Mouse (Mus musculus) CD4-positive, CD25-positive, alpha-beta regulatory T cell, adult 2 months (primary cell): ENCODE measurements around the gene Nudt15.

Experiments used
- DNase-seq: peaks from one replicate; pipeline ENCODE4 v3.0.0-alpha.2; 2012; ENCODE audit warnings: low read depth, low spot score

The Nudt15 gene

DNA sequence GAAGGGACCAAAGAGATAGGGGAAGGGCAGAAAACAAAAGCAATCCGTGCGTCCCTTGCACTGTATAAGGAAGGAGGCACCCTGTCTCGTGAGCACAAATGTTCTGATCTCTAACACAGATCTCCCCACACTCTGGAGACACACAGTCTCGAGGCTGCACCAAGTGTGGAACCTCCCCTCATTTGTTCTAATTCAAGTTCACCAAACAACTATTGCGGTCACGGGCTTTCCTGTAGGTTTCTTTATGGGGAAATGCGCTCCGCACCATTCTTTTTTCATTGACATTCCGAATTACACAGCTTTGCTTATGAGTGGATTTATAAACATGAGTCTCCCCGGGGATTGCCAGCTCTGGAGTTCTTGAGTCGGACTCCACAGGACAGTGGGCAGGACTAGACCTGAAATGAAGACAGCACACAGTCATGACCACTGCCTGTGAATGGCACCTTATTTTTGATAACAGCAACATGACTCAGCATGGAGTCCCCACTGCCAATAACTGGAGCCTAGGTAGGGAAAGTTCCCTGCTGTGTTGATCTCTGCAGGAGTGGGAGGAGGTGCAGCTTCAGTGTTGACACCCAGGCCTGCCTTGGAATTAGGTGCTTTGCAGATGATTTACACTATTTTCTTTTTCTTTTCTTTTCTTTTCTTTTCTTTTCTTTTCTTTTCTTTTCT lies 40.2 kb downstream of the Nudt15 start:
- DNase-seq: peak; percentile 43

DNA sequence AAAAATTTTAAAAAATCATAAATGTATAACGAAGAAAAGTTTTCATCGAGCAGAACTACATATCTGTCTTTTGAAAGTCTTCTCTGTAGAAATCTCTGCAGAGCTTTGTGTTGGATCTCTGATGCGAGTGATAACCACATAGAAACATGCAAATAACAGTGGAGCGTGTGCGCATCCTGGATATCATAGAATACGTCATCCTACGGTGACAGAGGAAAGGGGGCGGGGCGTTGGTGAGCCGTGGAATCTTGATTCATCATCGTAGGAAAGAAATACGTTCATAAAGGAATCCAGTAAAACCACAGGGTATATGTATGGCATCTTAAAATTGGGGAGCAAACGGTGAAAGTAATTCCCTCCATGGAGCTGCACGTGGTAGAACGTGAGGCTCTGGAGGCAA lies 40.8 kb downstream of the Nudt15 start:
- DNase-seq: peak; percentile 71

DNA sequence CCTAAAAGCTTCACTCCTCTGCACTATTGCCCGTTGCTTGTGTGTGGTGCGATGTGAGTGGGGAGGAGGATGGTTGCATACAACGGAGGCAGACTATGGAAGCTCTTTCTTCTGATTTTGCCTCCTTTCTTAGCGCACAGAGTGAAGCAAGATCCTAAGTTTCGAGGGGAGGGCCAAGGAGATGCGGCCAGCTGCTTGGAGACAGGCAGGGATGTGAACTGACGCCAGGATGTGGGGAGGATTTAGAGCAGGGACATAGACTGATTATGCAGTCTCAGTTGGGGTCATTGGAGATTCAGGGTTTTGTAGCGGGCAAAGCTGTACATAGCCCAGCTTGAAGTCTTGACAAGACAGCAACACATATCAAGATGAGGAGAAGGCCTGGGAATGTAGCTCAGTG lies 41.8 kb downstream of the Nudt15 start:
- DNase-seq: no peak

DNA sequence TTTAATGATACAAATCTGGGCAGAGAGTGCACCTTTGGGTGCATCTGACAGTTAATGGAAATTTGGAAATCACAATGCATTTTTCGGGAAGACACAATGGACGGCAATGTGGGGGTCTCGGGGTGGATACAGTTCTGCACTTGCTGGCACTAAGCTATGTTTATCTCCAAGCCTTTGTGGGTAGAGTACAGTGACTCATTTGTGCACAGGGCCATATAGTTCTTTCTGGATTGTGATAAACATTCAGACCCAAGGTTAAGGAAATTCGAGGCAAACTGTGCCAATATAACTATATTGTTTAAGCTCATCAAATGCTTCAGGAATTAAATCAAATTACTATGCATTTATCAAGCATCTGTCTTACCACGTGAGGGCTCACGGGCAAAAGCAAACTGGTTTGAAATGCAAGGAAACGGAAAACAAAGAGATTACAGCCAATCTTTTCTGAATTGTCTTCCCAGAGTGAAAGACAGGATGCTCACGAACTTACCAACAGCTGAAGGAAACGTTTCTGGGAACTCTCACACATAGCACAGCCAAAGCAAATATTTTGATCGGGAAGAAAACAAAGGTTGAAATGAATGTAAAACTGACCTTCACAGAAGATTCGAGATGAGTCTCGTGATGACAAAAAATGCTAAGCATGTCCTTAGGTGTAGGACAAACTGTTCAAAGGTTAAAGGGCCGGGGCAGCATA lies 44.7 kb downstream of the Nudt15 start:
- DNase-seq: no peak

DNA sequence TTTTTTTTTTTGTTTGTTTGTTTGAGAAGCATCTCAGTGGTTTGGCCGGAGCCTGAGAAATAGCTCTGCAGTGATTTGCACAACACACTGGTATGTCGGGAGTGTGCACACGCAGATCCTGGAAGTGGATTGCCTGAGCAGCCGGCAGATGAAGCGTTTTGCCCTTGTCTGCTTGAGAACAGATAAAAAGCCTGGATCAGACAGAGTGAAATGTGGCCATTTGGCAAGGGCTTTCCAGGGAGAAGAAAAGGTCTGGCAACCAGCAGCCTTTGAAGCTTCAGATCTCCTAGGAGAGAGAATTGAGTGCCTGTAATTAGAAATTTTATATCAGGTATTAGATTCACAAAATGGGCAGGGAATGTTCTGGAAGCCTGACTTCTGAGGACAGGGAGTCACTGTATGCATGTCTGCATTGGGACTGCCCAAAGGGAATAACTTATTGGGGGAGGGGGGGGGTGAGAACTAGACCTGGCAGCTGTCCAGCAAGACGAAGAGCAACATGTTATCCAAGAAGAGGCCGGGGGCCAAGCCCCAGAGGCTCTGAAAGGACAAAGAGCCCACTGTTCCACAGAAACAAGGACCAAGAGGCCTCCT lies 45.4 kb downstream of the Nudt15 start:
- no peak for DNase-seq

DNA sequence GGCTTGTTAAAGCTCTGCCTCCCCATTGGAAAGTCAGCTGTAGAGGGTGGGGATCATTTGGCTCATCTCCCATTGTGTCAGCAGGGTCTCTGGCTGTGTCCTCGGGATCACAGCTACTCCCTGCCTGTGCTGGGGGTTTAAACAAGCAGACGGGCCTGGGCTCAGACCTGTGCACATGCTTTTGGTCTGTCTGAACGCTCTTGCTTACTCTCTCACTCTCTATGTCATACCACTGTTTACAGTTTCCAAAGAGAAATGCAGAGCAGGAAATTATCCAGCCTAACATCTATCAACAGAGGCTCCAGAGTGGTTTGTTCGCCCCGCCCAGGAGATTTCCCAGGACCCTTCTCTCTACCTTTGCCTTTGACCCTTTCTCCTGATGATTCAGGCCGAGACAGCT lies 46.3 kb downstream of the Nudt15 start:
- DNase-seq: no peak

DNA sequence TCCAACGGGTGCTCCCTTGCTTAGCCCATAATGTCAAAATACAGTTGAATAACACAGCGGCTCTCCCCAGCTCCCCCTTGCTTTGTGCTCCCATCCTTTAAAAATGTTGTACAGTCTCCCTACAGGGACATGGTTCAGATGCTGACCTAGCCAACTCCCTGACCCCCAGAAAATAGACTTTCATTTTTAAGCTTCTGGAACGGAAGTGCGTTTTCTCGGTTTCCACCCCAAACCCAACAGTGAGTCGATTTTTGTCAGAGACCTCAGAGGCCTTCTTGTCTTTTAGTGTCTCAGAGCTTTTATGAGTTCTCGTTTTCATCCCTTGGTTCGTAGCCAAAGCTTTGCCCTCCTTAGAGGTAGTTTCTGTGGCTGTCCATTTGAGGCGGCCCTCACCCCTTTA lies 46.8 kb downstream of the Nudt15 start:
- DNase-seq: no peak

DNA sequence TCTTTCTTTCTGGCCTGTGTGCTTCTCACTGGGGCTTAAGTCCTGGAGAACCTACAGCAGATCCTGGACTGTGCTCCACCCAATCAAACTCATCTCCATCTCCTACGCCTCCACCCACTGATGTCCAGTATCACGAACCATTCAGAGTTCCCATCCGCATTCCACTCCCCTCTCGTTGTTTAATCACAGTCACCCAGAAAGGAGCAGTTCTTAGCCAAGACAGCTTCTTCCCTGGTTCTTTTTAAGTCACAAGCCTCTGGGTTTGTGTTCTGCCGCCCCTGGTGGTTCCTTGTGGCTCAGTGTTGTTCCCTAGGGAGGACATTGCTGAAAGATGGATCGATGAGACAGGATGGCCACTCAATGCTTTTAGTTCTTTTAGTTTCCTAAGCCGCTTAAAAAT lies 52.3 kb downstream of the Nudt15 start:
- no peak for DNase-seq

DNA sequence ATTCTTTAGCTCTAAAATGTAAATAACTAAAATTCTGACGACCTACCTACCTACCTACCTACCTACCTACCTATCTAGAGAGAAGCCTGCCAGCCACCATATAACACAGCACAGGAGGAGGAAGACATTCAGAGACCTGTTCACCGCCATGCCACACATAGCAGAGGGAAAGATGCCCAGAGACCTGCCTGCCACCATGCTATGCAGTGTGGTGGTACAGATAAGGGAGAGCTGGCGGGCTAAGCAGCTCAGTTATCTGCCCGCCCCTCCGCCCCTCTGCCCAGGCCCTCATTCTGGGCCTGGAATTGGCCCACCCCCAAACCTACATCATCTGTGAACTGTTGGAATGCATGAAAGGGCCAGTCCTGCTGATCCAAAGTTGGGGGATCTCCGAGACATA lies 53.9 kb downstream of the Nudt15 start:
- DNase-seq: no peak

DNA sequence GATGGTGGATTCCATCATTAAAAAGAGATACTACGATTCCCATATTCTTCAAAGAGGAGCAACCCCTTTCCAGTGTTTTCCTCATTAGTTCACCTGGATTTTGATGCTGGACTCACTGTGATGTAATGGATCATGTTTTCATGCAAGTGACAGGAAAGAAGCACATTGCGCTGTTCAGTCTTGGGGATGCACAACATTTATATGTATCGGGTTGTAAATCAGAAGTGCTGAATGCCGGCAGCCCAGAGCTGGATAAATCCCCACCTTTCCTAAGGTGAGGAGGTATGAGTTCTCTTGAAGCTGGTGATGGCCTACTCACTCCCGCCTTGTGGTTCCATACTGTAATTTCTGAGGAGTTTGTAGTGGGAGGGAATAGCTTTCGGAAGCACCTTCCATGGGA lies 54.7 kb downstream of the Nudt15 start:
- no peak for DNase-seq

DNA sequence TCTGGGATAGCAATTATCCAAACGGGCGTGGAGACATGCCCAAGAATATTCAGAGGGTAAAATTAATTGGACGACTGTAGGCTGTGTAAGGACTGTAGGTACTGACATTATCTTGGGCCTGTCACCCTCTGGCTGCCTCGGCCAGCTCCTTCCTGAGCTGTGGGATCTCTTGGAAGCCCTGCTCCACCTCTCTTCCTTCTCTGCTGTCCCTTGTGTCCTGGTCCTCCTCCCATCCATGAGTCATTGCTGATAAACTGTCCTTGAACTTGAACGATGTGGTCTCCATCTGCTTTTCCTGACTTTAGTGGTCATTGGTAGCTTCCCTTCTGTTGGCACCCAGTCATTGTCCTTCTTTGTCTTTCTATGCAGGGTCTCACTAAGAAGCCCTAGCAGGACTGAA lies 61.4 kb downstream of the Nudt15 start:
- no peak for DNase-seq

DNA sequence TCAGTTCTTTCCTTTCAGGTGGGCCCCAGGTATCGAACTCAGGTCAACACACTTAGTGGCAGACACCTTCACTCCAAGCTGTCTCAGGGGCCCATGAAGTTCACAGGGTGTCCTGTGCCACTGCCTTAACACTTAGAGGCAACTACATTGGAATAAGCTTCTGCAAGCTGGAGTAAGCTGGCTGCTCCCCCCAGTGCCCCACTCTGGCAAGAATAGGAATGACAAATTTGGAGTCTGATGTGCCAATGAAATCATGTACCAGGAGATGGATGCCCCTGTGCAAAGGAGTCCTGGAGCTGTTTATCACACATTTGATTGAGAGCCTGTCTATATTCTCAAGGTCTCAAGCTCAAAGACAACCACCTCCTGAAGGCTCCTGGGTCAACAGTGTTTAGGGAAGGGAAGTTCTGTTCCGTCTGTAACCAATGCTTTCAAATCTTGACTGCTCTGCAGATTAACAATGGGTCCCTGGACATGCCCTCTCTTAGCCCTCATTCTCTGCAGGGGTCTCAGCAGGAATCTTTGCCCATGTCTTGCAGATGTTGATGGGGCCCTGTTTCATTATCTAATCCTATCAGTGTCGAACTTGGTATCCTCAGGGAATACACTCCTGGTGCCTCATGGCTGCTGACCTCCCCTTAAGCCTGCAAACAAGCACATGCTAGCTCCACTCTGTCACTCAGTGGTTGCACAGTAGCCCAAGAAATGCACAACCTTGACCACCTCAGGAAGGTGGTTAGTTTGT lies 63.5 kb downstream of the Nudt15 start:
- DNase-seq: no peak

DNA sequence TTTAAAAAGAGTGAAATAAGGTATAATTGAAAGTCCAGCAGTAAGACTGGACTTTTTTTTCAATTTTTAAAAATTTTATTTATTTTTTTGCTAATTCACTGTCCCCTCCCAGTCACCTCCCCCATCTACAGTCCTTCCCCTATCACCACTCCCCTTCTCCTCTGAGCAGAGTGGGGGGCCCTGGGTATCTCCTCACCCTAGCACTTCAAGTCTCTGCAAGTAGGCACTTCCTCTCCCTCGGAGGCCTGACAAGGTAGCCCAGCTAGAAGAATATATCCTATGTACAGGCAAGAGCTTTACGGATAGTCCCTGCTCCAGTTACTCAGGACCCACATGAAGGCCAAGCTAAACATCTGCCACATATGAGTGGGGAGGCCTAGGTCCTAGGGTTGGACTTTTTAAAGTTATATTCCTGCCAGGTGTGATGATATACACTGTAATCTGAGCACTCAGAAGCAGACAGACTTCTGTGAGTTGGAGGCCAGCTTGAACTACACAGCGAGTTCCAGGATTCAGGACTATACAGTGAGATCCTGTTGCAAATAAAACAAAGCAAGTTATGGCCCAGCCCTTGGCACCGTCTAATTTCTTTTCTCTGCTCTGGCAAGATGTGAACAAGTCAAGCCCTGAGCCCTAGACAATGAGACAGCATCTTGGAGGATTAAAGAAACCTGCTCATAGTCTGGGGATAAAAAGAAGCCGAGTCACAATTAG lies 64.4 kb downstream of the Nudt15 start:
- no peak for DNase-seq

DNA sequence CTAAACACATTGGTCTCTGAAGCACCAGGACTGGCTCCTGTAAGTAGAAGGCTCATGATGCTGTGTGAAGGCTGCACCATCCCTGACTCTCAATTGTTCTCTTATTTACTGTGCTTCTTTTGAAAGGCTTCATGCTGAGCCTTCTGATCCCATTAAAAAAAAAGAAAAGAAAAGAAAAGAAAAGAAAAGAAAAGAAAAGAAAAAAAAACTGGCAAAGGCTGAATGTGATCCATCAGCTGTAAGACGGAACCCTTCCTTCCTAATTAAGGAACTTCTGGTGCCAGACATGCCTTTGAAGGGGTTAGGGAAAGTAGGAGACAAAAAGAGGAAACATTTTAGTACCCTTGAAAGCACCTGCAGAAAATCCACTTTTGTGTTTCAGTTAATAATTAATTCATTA lies 68.3 kb downstream of the Nudt15 start:
- no peak for DNase-seq

DNA sequence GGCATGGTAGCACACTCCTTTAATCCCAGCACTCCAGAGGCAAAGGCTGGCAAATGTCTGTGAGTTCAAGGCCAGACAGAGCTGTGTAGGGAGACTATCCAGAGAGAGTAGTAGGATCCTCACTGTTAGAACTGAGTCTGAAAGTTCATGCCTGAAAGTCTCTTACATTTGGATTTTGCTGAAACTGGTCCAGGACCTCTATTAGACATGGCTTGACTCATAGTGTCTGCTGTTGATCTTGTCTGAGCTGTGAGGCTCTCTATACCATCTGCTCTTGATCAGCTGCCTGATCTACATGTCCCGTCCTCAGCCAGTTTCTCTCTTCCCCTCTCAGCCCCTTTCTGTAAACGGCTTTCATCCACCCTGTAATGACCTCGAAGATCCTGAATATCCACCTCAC lies 69.7 kb downstream of the Nudt15 start:
- no peak for DNase-seq

DNA sequence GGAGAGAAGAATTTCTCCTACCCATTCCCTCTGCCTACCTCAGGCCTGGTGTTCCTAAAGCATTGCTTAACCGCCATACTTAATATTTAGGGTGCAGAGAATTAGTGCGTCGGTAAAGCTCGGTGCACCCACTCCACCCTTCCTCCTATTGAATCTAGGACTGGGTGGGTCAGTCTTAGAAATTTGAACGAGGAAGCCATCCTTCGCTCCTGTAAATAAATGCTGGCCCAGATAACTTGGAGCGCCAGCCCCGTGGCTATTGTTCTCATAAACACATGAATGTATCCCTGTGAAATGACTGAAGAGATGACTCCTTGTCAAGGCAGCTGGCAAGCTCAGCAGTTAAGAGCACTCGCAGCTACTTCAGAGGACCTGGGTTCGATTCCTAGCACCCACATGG lies 71.0 kb downstream of the Nudt15 start:
- DNase-seq: no peak

DNA sequence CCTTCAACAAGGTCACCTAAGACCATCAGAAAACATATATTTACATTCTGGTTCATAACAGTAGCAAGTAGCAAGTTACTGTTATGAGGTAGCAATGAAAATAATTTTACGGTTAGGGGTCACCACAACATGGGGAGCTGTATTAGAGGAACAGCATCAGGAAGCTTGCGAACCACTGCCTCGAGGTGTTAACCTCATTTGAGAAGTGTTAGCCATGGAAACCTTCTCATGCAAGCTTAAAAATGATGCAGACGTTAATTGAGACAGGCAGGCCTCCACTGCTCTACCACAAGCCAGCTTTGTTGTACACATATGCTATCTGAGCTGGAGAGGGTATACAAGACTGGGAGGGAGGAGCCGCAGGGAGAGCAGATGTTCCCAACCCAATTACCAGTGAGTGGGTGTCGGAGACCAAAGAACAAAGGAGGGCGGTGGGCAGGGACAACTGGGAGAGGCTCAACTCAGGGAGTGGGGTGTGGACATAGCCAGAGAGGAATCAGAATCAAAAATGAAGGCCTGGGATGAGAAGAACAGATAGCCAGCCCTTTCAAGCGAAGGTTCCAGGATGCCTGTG lies 71.6 kb downstream of the Nudt15 start:
- DNase-seq: no peak

DNA sequence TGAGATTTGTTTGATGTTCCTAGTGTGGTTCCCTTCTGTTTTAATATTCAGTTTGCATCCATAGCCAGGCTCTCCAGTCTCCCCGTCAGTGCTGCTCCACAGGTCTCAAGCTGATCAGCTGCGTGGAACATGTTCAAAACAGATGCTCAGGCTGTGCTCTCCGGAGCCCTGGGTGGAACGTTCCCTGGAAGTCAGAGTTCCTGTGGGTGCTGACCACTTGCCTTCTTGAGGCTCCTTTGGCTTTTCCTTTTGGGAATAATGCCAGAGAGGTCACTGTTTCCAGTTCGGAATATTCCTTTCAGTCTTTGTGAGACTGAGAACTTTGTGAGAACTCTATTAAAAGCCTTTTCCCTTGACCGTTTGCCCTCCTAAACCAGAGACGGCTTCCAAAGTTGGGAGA lies 72.5 kb downstream of the Nudt15 start:
- DNase-seq: no peak

DNA sequence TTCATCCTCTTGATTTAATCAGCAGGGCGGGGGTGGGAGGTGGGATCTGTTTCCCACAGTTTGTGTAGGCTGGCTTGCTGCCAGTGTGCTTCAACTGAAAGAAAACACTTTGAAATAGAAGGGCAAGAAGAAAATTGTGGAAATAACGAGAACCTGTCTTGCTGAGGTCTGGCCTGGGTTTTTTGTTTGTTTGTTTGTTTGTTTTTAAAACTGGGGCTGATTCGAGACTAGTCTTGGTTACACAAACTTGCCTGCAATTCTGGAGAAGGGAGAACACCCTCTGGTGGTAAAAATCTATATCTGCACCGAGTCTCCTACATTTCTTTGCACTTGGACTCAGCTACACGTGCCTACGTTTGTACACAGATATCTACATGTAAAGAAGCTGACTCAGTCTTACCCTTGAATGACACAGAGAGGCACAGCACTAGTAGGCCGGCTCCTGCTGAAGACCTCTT lies 73.4 kb downstream of the Nudt15 start:
- DNase-seq: peak; percentile 74

DNA sequence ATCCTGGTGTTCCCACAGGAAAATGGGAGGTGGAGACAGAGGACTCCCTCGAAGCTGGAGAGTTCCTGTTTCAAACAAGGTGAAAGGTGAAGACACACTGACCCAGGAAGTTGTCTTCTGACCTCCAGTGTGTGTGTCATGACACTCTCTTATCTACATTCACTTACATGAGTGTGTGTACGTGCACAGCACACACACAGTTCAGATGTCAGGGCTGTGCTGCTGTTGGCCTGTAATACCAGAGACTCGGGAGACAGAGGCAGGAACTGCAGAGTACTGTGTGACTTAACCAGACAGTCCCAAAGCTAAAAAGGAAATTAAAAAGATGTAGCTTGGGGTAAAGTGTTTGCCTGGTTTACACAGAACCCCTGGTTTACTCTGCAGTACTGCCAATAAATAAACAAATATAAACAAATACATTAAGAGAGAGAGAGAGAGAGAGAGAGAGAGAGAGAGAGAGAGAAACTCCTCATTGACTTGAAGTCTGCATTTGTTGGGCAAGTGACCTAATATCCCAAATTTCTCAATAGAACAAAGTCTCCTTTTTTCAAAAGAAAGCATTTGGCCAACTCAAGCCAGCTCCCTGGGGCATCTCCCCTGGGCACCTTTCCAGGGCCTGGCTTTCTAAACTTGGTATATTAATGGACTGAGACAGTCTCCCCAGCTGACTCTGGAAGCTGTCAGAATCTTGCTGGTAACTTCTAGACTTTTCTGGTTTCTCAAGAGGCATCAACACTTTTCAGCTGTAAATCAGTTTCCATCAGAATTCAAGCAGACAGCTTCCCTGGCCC lies 74.2 kb downstream of the Nudt15 start:
- no peak for DNase-seq

DNA sequence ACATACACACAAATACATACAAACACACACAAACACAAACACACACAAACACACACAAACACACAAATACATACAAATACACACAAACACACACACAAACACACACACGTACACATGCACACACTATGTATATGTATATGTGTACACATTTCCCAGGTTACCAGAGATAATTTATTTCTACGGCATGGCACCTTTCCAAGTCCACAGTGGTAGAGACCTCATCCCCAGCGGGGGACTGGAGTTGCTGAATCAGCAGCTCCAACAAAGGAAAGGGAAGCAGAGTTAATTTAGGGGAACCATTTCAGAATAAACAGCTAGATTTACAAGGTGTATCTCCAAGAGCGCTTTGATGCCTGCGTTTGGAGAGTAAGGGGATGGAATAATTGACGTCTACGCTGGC lies 75.8 kb downstream of the Nudt15 start:
- no peak for DNase-seq
